Mouse (Mus musculus): ENCODE results near the gene 2610528A11Rik. TPM values are rescaled to one million over a fixed set of nuclear protein-coding genes. Genes with fewer than 3 reads are reported as not detected.
"Not testable (repeated sequence)": the region's sequence is repeated elsewhere in the genome, so short reads cannot be mapped to it uniquely, and the experiment has no call there.

2610528A11Rik gene
- not detected for polyA plus RNA-seq (2021)

- CTCF ChIA-PET = no interaction called here
- peak; percentile 10 for ATAC-seq
- in situ Hi-C loops (cut with MboI; ENCODE audit: low pct_unique_long_range_greater_than_20kb) = no loop called here
- no peaks in the 10 kb centered on the region for H3K27me3 ChIP-seq
- POLR2A ChIA-PET = interaction anchor here (0.8 kb wide), 1 partner anchor 13 kb away, joined by 3 read pairs; no protein-coding TSS in a partner anchor
- no peak for DNase-seq (ENCODE audit: low read depth, low spot score)
- no peak for TF ChIP-seq CTCF (IDR thresholded peaks at IDR 0.05)
Measured at GRCm38 (mm10) chr14:37113922-37114321, at the start of gene 2610528A11Rik. TSS of gene 2610528A11Rik (minus strand) at chr14:37114022.

GRCm38 (mm10) chr14:37163277-37163956, 49.6 kb upstream of the 2610528A11Rik start:
- TF ChIP-seq CTCF (IDR thresholded peaks at IDR 0.05) = no peak
- ChIA-PET CTCF (no interaction called here), POLR2A (no interaction called here)
- DNase-seq (ENCODE audit: low read depth, low spot score) (no peak), ATAC-seq (no peak)
- in situ Hi-C loops (cut with MboI; ENCODE audit: low pct_unique_long_range_greater_than_20kb) = no loop called here
- H3K27me3 ChIP-seq = peaks cover 5% of the 10 kb centered on the region

- POLR2A ChIA-PET = no interaction called here
- no peaks in the 10 kb centered on the region for H3K27me3 ChIP-seq
- CTCF ChIA-PET = no interaction called here
- no peak for TF ChIP-seq CTCF (IDR thresholded peaks at IDR 0.05)
- in situ Hi-C loops (cut with MboI; ENCODE audit: low pct_unique_long_range_greater_than_20kb) = no loop called here
- ATAC-seq = no peak
- no peak for DNase-seq (ENCODE audit: low read depth, low spot score)
Measured at GRCm38 (mm10) chr14:37154391-37154790, 40.6 kb upstream of the 2610528A11Rik start.

- ChIA-PET POLR2A (no interaction called here), CTCF (no interaction called here)
- ATAC-seq (no peak), DNase-seq (ENCODE audit: low read depth, low spot score) (no peak)
- in situ Hi-C loops (cut with MboI; ENCODE audit: low pct_unique_long_range_greater_than_20kb) = no loop called here
- TF ChIP-seq CTCF (IDR thresholded peaks at IDR 0.05) = no peak
- no peaks in the 10 kb centered on the region for H3K27me3 ChIP-seq
Measured at GRCm38 (mm10) chr14:37139051-37139710, 25.4 kb upstream of the 2610528A11Rik start.

GRCm38 (mm10) chr14:37137596-37137995, 23.8 kb upstream of the 2610528A11Rik start:
- H3K27me3 ChIP-seq; in situ Hi-C loops (cut with MboI; ENCODE audit: low pct_unique_long_range_greater_than_20kb); DNase-seq (ENCODE audit: low read depth, low spot score); POLR2A ChIA-PET; ATAC-seq; CTCF ChIA-PET: not testable (repeated sequence)
- TF ChIP-seq CTCF (IDR thresholded peaks at IDR 0.05) = peak; percentile 21

- no peak for DNase-seq (ENCODE audit: low read depth, low spot score)
- no peak for TF ChIP-seq CTCF (IDR thresholded peaks at IDR 0.05)
- in situ Hi-C loops (cut with MboI; ENCODE audit: low pct_unique_long_range_greater_than_20kb) = no loop called here
- no peaks in the 10 kb centered on the region for H3K27me3 ChIP-seq
- ChIA-PET POLR2A (no interaction called here), CTCF (no interaction called here)
- no peak for ATAC-seq
Measured at GRCm38 (mm10) chr14:37136110-37136509, 22.3 kb upstream of the 2610528A11Rik start.

- ChIA-PET CTCF (no interaction called here), POLR2A (no interaction called here)
- no peak for TF ChIP-seq CTCF (IDR thresholded peaks at IDR 0.05)
- no peaks in the 10 kb centered on the region for H3K27me3 ChIP-seq
- DNase-seq (ENCODE audit: low read depth, low spot score) (no peak), ATAC-seq (no peak)
- in situ Hi-C loops (cut with MboI; ENCODE audit: low pct_unique_long_range_greater_than_20kb) = no loop called here
Measured at GRCm38 (mm10) chr14:37135671-37136070, 21.8 kb upstream of the 2610528A11Rik start.

GRCm38 (mm10) chr14:37135127-37135593, 21.3 kb upstream of the 2610528A11Rik start, which contains the start of gene Ghitm:
TSS of gene Ghitm (minus strand) at chr14:37135272.
- in situ Hi-C loops (cut with MboI; ENCODE audit: low pct_unique_long_range_greater_than_20kb) = no loop called here
- DNase-seq (ENCODE audit: low read depth, low spot score) = peak; percentile 91
- ATAC-seq = peak; percentile 98
- no peaks in the 10 kb centered on the region for H3K27me3 ChIP-seq
- no peak for TF ChIP-seq CTCF (IDR thresholded peaks at IDR 0.05)
- ChIA-PET POLR2A (no interaction called here), CTCF (no interaction called here)

- ChIA-PET POLR2A (no interaction called here), CTCF (no interaction called here)
- DNase-seq (ENCODE audit: low read depth, low spot score) = no peak
- ATAC-seq = peak; percentile 47
- in situ Hi-C loops (cut with MboI; ENCODE audit: low pct_unique_long_range_greater_than_20kb) = no loop called here
- TF ChIP-seq CTCF (IDR thresholded peaks at IDR 0.05) = no peak
- H3K27me3 ChIP-seq = no peaks in the 10 kb centered on the region
Measured at GRCm38 (mm10) chr14:37134304-37135126, 20.7 kb upstream of the 2610528A11Rik start.

- no peaks in the 10 kb centered on the region for H3K27me3 ChIP-seq
- in situ Hi-C loops (cut with MboI; ENCODE audit: low pct_unique_long_range_greater_than_20kb) = no loop called here
- ChIA-PET CTCF (interaction anchor here (0.8 to 2.8 kb wide), 7 partner anchors 11 to 94 kb away, joined by 3 to 8 read pairs (median 3); no protein-coding TSS in a partner anchor), POLR2A (no interaction called here)
- DNase-seq (ENCODE audit: low read depth, low spot score) (no peak), ATAC-seq (peak; percentile 82)
- TF ChIP-seq CTCF (IDR thresholded peaks at IDR 0.05) = peak; percentile 77
Measured at GRCm38 (mm10) chr14:37127652-37128051, 13.8 kb upstream of the 2610528A11Rik start.

- no peaks in the 10 kb centered on the region for H3K27me3 ChIP-seq
- ChIA-PET POLR2A (no interaction called here), CTCF (no interaction called here)
- no peak for TF ChIP-seq CTCF (IDR thresholded peaks at IDR 0.05)
- in situ Hi-C loops (cut with MboI; ENCODE audit: low pct_unique_long_range_greater_than_20kb) = no loop called here
- ATAC-seq (no peak), DNase-seq (ENCODE audit: low read depth, low spot score) (no peak)
Measured at GRCm38 (mm10) chr14:37119233-37119632, 5.4 kb upstream of the 2610528A11Rik start.
